Mouse (Mus musculus): ENCODE data around the gene Tcap. TPM values are rescaled to one million over a fixed set of nuclear protein-coding genes. Genes with fewer than 3 reads are reported as not detected.

Gene Tcap
- 8.4 and 12.2 TPM in 2 replicates for polyA plus RNA-seq (2015; fragmentation: Nextera tagmentation; extraction: Ambion mirVana)

DNA sequence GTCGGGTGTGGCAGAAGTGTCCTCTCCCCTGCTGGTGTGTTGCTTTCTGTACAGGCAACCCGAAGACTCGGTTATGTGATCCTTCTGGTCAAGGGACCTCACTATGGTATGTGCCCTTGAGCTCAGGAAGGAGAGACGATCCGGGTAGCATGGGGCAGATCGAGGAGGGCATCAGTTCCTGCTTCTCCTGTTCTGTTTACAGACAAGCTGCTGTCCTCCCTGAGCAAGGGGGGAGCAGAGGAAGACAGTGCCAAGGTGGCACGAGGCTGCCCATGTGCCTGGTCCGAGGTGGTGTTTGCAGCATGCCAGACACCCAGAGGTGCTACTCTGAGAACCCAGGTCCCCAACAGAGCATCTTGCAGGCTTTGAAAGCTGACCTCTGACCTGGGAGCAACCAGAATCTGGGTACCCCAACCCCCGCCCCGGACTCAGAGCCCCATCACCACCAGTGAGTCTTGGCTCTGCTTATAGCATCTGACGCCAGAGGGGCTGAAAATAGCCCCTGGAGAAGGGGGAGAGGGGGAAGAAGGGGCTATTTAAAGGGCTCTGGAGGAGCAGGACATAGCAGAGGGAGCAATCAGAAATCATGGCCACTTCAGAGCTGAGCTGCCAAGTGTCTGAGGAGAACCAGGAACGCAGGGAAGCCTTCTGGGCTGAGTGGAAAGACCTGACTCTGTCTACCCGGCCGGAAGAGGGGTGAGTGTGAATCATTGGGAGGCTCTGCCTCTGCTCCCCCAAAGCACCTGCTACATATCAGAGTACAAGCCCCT is at the start of gene Tcap:
Gene Tcap, plus strand, starts transcription at position 551 of the 770 bp plus-strand sequence.
- peaks cover 47% of the 10 kb centered on the region for H3K27me3 ChIP-seq
- H3K9ac ChIP-seq, result no peak within 1 kb of the TSS
- peaks cover 14% of the 10 kb centered on the region for H3K4me1 ChIP-seq
- no peak within 1 kb of the TSS for H3K4me2 ChIP-seq (replicated peaks)
- WGBS, result 49% methylated on average over 14 of the region's 14 CpGs
- H3K9me3 ChIP-seq (replicated peaks), result no peaks in the 10 kb centered on the region
- H3K36me3 ChIP-seq, result peaks cover 25% of the 10 kb centered on the region
- H3K4me3 ChIP-seq (replicated peaks), result no peak within 1 kb of the TSS
- no peak within 1 kb of the TSS for H3K27ac ChIP-seq (replicated peaks)
- ATAC-seq (ENCODE audit: insufficient number of reproducible peaks, low FRiP score, low TSS enrichment, low read depth), result no peak

DNA sequence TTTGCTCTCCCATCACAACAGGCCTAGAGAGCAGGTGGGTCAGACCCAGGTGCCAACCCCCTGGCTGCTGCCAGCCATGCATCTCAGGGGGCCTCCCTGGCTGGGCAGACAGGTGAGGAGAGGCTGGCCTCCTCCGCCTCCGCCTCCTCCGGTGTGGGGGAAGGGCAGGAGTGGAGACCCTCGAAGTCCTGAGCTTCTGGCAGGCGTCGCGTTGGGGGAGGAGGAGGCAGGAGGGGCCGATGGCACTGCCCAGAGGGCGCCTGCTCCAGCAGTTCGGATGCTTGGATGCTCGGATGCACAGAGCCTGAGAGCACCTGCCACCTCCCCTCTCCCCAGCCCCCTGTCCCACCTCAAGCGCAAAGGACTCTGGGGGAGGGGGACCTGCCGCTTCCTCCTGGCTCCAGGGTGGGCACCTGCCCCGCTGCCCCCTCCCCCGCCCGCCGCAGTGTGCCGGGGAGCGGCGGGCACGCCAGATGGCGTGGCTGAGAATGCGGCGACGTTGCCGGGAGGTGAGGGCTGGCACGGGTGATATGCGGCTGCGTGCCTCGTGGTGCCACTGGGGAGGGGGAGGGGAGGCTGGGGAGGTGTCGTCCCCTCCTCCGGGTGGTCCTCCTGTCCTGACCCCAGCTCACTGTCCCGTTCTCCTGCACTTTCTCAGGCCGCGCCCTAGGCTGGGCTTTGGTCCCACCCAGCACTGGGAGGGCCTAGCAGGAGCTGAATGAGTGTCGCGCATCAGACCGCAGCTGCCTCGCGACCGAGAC is 49.5 kb upstream of the Tcap start:
- H3K27me3 ChIP-seq, result peaks cover 100% of the 10 kb centered on the region
- WGBS, result 3% methylated on average over 37 of the region's 41 CpGs
- H3K9me3 ChIP-seq (replicated peaks), result no peaks in the 10 kb centered on the region
- peak overlapping the region; percentile 20; the same call in 1 of the 2 replicates for H3K4me3 ChIP-seq (replicated peaks)
- no peaks in the 10 kb centered on the region for H3K36me3 ChIP-seq
- peaks cover 21% of the 10 kb centered on the region for H3K4me1 ChIP-seq
- peak overlapping the region; percentile 15 for H3K4me2 ChIP-seq (replicated peaks)
- no peak overlapping the region for H3K27ac ChIP-seq (replicated peaks)
- no peak for ATAC-seq (ENCODE audit: insufficient number of reproducible peaks, low FRiP score, low TSS enrichment, low read depth)
- H3K9ac ChIP-seq, result no peak overlapping the region

DNA sequence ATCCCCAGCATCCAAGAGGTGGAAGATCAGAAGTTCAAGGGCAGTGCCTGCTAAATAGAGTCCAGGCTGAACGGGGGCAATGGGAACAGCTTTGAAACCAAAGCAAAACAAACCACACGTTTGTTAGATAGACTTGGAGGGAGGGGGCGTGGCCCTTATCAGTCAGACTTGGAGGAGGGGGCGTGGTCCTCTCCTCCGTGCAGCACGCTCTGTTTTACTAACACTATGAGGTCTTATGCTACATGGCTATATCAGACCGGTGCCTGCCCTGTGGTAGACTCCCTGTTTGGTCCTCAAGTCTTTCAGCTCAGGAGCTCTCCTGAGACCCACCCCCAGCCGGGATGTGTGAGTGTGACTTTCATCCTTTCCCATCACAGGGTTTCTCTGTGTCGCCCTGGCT is 48.4 kb upstream of the Tcap start:
- H3K4me2 ChIP-seq (replicated peaks), result no peak overlapping the region
- no peak overlapping the region for H3K27ac ChIP-seq (replicated peaks)
- peaks cover 28% of the 10 kb centered on the region for H3K4me1 ChIP-seq
- no peak overlapping the region for H3K9ac ChIP-seq
- no peaks in the 10 kb centered on the region for H3K36me3 ChIP-seq
- H3K4me3 ChIP-seq (replicated peaks), result no peak overlapping the region
- no peaks in the 10 kb centered on the region for H3K9me3 ChIP-seq (replicated peaks)
- peaks cover 100% of the 10 kb centered on the region for H3K27me3 ChIP-seq
- no peak for ATAC-seq (ENCODE audit: insufficient number of reproducible peaks, low FRiP score, low TSS enrichment, low read depth)
- 8% methylated on average over 9 of the region's 9 CpGs for WGBS

DNA sequence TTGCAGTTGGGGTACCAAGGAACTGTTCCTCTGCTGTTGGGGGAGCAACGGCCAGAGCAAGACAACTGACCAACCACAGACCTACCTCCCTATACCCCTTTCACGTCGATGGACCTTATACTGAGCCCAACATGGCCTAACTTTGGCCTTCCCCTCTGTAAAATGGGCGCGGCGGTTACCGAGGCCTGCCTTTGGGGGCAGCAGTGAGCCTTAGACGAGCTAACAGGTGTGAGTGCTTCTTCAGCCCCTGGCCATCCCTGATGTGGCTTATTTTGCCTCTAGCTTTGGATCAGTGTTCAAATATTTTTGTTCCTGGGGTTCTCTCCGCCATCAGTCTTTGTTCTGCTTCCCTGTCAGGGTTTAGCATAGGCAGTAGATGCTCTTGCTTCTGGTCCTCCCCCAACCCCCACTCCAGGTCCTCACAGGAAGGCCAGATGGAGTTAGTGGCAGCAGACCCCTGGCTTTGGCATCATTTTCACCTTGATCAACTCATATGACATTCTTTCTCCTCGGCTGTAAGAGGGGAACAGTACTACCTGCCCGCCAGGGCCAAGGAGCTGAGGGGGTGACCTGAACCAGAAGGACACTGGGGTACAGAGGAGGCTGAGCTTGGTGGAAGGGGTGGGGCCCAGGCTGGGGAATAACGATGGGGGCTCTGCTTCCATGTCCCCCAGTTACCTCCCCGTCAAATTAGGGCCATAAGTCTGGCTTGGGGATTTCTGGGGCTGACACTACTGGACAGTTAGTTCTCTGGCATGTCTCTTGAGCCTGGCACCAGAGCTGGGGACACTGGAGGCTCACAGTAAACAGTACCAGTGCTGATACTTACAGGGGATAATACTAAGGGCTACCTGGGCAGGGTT is 47.1 kb upstream of the Tcap start:
- H3K9ac ChIP-seq, result no peak overlapping the region
- no peak overlapping the region for H3K4me3 ChIP-seq (replicated peaks)
- WGBS, result 17% methylated on average over 13 of the region's 13 CpGs
- H3K4me2 ChIP-seq (replicated peaks), result no peak overlapping the region
- H3K27me3 ChIP-seq, result peaks cover 97% of the 10 kb centered on the region
- H3K4me1 ChIP-seq, result peaks cover 28% of the 10 kb centered on the region
- no peaks in the 10 kb centered on the region for H3K9me3 ChIP-seq (replicated peaks)
- no peak for ATAC-seq (ENCODE audit: insufficient number of reproducible peaks, low FRiP score, low TSS enrichment, low read depth)
- H3K36me3 ChIP-seq, result no peaks in the 10 kb centered on the region
- H3K27ac ChIP-seq (replicated peaks), result no peak overlapping the region

DNA sequence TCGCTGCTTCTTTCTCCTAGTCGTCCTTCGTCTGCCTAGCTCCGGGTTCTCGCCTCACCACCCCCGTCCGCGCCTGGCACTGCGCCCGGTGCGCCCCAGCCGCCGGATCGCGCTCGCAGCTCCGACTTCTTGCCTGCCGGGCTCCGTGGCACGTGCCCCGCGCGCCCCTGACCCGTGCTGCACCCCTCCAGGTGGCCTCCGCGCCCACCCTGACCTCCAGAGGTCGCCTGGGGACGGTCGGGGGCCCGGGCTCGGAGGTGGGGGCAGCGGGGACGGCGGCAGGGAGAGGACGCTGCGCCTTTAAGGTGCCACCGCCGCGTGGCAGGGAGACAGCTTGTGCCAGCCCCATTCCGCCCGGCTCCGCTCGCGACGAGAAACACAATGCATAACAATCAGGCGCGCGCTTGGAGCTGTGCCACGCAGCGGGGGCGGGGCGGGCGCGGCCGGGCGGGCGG is 45.1 kb upstream of the Tcap start:
- H3K9ac ChIP-seq, result peak overlapping the region; percentile 44
- H3K27me3 ChIP-seq, result peaks cover 85% of the 10 kb centered on the region
- no peaks in the 10 kb centered on the region for H3K36me3 ChIP-seq
- H3K4me3 ChIP-seq (replicated peaks), result peak overlapping the region; percentile 54
- no peak overlapping the region for H3K27ac ChIP-seq (replicated peaks)
- peaks cover 43% of the 10 kb centered on the region for H3K4me1 ChIP-seq
- no peaks in the 10 kb centered on the region for H3K9me3 ChIP-seq (replicated peaks)
- H3K4me2 ChIP-seq (replicated peaks), result peak overlapping the region; percentile 98
- WGBS, result under 1% methylated on average over 42 of the region's 57 CpGs
- ATAC-seq (ENCODE audit: insufficient number of reproducible peaks, low FRiP score, low TSS enrichment, low read depth), result no peak

DNA sequence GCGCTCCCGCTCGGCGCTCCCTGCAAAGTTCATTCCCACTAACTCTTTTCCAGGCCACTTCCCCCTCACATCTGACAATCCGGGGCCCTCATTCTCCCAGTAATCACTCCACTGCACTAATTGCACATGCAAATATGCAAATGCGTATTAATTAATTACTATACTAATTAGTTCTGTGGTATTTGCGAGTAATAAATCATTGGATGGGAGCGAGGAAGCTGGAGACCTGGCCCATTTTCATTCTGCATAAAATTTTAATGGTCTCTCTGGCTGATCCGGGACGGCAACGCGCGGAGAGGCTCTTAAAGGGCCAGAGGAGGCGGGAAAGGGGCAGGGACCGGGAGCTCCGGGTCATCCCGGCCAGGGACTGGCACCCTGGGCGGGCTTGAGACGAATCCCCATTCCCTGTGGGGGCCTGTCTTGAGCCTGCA is 44.5 kb upstream of the Tcap start:
- Histone ChIP-seq H3K4me1 (peaks cover 42% of the 10 kb centered on the region), H3K27me3 (peaks cover 85% of the 10 kb centered on the region), H3K27ac (replicated peaks) (no peak overlapping the region), H3K4me2 (replicated peaks) (peak overlapping the region; percentile 98), H3K9ac (peak overlapping the region; percentile 44), H3K4me3 (replicated peaks) (peak overlapping the region; percentile 54), H3K36me3 (no peaks in the 10 kb centered on the region), H3K9me3 (replicated peaks) (no peaks in the 10 kb centered on the region)
- no peak for ATAC-seq (ENCODE audit: insufficient number of reproducible peaks, low FRiP score, low TSS enrichment, low read depth)
- under 1% methylated on average over 19 of the region's 19 CpGs for WGBS

DNA sequence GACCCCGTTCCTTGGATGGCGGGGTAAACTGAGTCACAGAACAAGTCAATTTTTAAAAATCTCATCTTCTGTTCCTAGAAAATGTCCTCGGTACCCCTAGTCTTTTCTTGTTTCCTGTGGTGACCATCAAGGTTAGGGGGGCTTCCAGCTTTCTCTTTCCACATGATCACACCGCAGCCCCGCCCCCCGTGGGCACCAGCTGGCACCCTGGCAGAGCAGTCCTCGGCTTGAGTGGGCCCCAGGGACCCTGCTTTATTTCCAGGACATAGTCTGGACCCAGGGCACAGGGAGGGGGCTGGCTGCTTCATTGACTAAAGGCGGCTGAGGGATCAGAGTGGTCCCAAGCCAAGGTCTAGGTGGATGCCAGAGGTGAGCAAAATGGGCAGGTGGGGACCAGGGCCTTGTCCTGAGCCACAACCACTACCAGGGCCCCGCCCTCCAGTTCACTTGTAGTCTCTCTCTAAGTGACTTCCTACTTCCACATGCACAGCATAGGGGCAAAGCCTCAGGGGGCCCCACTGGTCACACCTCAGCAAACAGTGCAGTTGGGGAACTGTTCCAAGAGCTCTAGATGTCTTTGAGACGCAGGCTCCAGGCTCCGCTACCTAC is 43.8 kb upstream of the Tcap start:
- no peak for ATAC-seq (ENCODE audit: insufficient number of reproducible peaks, low FRiP score, low TSS enrichment, low read depth)
- Histone ChIP-seq H3K27me3 (peaks cover 82% of the 10 kb centered on the region), H3K9ac (no peak overlapping the region)

DNA sequence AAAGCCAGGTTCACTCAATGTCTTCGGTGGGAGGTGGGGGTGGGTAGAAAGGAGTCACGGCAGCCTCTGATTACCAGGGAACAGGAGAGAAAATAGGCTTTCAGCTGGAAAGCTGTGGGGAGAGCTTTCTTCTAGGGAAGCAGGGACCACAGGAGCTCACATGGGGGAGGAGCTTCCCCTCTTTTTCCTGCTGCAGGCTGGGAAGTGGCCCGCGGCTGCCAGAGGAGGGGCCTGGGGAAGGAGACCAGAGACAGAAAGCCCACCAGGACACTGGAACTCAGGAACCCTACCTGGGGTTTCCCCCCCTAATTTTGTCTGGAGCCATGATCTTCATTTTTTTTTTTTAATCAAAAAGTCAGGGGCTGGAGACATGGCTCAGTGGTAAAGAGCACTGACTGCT is 43.0 kb upstream of the Tcap start:
- no peak for ATAC-seq (ENCODE audit: insufficient number of reproducible peaks, low FRiP score, low TSS enrichment, low read depth)
- H3K4me1 ChIP-seq, result peaks cover 34% of the 10 kb centered on the region
- H3K27me3 ChIP-seq, result peaks cover 81% of the 10 kb centered on the region
- 8% methylated on average over 4 of the region's 4 CpGs for WGBS
- no peaks in the 10 kb centered on the region for H3K9me3 ChIP-seq (replicated peaks)
- H3K4me2 ChIP-seq (replicated peaks), result no peak overlapping the region
- no peaks in the 10 kb centered on the region for H3K36me3 ChIP-seq
- H3K4me3 ChIP-seq (replicated peaks), result no peak overlapping the region
- H3K27ac ChIP-seq (replicated peaks), result no peak overlapping the region
- H3K9ac ChIP-seq, result no peak overlapping the region

More for the DNA sequence above, 43.8 kb upstream of the Tcap start:
- Histone ChIP-seq H3K36me3 (no peaks in the 10 kb centered on the region), H3K4me3 (replicated peaks) (peak overlapping the region; percentile 54), H3K27ac (replicated peaks) (no peak overlapping the region), H3K4me1 (peaks cover 35% of the 10 kb centered on the region), H3K9me3 (replicated peaks) (no peaks in the 10 kb centered on the region), H3K4me2 (replicated peaks) (peak overlapping the region; percentile 98)
- 5% methylated on average over 11 of the region's 11 CpGs for WGBS

DNA sequence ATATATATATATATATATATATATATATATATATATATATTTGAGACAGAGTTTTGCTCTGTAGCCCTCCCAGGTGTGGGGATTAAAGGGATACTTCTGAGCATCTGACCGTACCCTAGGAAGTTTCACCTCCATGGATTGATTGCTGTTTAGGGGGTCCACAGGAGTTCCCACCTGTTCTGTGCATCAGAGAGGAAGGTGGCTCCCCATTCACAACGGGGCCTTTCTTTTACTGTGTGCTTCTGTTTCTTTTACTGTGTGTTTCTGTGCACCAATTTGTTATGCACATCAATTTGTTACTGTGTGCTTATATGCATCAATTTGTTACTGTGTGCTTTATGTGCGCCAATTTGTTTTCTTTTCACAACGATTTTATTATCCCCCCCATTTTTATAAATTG is 42.4 kb upstream of the Tcap start:
- Histone ChIP-seq H3K4me3 (replicated peaks) (no peak overlapping the region), H3K27me3 (peaks cover 80% of the 10 kb centered on the region), H3K36me3 (no peaks in the 10 kb centered on the region), H3K4me2 (replicated peaks) (no peak overlapping the region), H3K9ac (no peak overlapping the region), H3K27ac (replicated peaks) (no peak overlapping the region), H3K4me1 (peaks cover 34% of the 10 kb centered on the region), H3K9me3 (replicated peaks) (no peaks in the 10 kb centered on the region)
- ATAC-seq (ENCODE audit: insufficient number of reproducible peaks, low FRiP score, low TSS enrichment, low read depth), result no peak
- WGBS, result 54% methylated on average over 4 of the region's 4 CpGs

DNA sequence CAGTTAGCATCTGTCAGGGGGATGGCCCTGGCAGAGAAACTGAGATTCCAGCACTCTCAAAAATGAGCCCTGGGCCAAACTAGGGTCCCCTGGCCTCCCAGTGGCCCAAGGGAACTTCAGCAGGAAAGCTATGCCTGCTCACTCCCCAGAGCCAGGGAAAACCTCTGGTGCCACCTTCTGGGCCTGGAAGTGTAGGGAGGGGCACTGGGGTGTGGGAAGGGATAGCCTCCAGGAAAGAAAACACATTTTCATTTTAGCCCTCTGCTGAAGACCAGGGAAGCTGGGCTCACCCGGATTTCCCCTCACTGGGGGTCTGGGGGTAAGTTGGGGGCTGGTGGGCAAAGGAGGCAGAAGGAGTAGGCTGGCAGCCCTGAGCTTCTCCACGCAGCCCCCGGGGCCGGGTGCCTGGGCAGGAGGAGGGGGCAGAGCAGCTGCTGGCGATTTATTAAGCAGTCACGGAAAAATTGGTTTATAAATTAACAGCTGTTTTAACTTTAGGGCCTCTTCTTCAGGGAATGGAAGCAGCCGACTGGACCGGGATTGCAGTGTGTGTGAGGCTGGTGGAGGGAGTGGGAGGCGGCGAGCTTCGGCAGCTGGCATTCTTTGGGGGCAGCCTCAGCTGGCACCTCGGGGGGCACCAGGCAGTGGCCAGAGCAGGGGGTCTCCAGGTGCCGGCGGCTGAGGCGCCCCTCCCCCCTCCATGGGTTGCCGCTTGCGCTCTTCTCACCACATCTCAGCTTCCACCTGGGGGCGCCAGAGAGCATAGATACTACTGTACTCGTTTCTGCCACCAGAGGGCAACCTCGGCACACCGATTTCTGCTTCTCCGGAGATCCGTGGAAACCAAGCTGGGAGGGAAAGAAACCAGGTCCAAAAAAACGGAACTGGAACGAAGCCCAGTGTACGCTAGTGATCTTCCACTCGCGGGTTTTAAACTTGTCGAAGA is 41.3 kb upstream of the Tcap start:
- Histone ChIP-seq H3K27ac (replicated peaks) (peak overlapping the region; percentile 71), H3K9me3 (replicated peaks) (no peaks in the 10 kb centered on the region), H3K4me1 (peaks cover 34% of the 10 kb centered on the region), H3K4me2 (replicated peaks) (peak overlapping the region; percentile 65), H3K27me3 (peaks cover 80% of the 10 kb centered on the region), H3K36me3 (no peaks in the 10 kb centered on the region), H3K9ac (no peak overlapping the region), H3K4me3 (replicated peaks) (peak overlapping the region; percentile 34)
- peak; percentile 75 for ATAC-seq (ENCODE audit: insufficient number of reproducible peaks, low FRiP score, low TSS enrichment, low read depth)
- WGBS, result 1% methylated on average over 29 of the region's 29 CpGs
